Mouse (Mus musculus): ENCODE measurements around the gene Olfr1145. TPM values are rescaled to one million over a fixed set of nuclear protein-coding genes. Genes with fewer than 3 reads are reported as not detected.

The Olfr1145 gene
- polyA plus RNA-seq (2017; shearing (Covaris generic)): not detected

DNA sequence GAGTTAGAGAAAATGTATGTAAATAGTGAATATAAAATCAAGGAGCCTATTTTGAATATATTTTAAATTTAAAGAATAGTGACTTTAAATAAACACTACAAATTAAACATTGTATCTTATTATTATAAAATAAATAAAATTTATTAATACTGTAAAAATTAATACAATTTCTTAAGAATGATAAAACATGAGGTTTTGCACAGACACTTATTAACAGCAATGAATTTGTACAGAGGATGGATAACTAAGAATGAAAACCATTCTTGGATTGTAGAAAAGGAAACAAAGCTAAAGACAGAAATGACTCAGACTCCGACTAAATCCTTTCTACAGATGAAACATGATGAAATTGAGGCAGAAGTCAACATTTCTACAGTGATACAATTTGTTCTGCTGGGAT lies at the start of gene Olfr1145:
TSS of gene Olfr1145 (plus strand) at position 301 of the 400 bp plus-strand sequence.

DNA sequence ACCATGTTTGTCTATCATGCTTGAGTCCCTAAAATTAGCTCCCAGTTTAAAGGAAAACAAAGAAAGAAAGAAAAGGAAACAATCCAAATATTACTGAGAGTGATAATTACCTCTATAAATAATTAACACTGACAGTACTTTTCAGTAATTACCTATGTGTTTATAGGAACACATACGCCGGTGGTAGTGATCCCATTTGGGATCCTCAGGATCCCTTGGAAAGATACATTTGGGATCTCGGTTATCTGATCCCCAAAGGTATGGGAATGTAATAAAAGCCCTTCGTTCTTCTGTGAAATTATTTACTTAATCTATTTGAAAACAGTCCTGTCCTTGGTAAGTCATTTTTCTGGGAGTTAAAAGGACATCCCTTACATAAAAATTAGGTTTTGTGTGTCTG lies 30.4 kb upstream of the Olfr1145 start, which contains the start of gene Olfr152:
TSS of gene Olfr152 (plus strand) at position 301 of the 400 bp plus-strand sequence.

DNA sequence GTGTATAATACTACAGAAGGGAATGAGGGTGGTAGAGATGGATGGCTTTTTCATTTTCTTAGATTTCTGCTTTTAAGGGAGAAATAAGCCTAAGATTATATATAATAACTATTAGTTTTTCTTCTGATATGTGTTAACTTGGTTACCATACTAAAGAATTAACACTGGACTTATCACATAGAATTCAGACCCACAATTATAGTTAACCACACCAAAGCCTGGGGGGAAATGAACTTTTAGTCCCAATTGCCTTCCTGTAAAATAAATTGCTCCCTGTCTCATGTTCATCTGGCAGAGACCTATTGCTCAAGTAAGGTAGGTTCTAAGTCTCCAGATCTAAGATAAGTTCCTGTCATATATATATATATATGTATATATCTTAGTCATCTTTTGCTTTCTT lies 9.3 kb upstream of the Olfr1145 start, which contains the start of gene Olfr1143:
TSS of gene Olfr1143 (plus strand) at position 301 of the 400 bp plus-strand sequence.

DNA sequence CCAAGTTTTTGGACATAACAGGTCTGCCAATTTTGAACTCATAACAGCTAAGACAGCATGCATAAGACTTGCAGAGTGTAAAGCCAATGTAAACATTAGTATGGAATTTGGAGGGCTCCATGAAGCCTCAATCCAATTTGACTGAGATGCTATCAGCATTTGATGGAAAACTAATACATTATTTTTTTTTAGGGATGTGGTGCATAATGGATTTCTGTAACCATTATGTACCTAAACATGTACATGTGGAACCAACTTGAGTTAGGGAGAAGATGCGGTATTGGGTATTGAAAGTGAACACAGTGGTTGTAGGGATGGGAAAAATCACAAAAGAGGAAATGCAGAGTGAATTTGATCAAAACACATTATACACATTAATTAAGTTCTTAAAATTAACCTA lies 20.6 kb downstream of the Olfr1145 start, which contains the start of gene Olfr1148:
TSS of gene Olfr1148 (plus strand) at position 301 of the 400 bp plus-strand sequence.

DNA sequence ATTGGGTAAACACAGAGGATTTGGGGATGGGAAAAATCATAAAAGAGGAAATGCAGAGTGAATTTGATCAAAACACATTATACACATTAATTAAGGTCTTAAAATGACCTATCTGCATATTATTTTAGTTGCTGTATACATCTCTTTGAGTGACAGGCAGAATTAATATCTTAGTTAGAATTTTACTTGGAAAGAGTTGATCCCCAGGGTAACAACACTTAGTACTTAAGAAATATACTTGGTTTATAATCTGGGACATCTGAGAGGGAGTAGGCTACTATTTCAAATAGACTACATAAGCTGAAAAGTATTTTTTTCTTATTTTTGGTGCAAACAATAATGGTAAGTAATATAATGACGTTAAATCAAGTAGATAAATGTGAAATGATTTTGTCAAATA lies 34.1 kb downstream of the Olfr1145 start, which contains the start of gene Olfr1150-ps1:
TSS of gene Olfr1150-ps1 (plus strand) at position 301 of the 400 bp plus-strand sequence.

DNA sequence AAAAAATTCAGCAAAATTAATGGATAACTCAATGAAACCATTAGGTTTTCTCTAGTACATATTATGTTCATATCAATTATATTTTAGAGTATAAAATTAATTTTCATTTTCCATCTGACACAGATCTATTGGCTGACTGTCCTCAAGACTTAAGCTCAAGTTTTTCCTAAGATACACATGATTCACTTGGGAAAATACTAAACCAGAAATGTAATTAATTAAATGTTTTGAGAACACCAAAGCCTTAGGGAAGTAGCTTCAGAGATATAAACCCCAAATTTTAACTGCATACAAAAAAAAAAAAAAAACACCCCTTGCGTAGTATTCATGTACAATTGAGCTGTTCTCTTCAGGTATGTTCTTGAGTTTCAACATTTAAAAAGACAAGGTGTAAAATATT lies 45.9 kb downstream of the Olfr1145 start, which contains the start of gene Olfr1151:
TSS of gene Olfr1151 (plus strand) at position 301 of the 400 bp plus-strand sequence.

Other genes with a start within 250 kb of the Olfr1145 start
- gene Olfr1129, start 235.9 kb upstream of the Olfr1145 start, polyA plus RNA-seq (2017; shearing (Covaris generic)): not detected
- gene Olfr1130, start 203.6 kb upstream of the Olfr1145 start, polyA plus RNA-seq (2017; shearing (Covaris generic)): not detected
- gene Olfr1131, start 182.7 kb upstream of the Olfr1145 start, polyA plus RNA-seq (2017; shearing (Covaris generic)): not detected
- not detected for gene Olfr1132, start 172.3 kb upstream of the Olfr1145 start, polyA plus RNA-seq (2017; shearing (Covaris generic))
- not detected for gene Olfr1133, start 162.4 kb upstream of the Olfr1145 start, polyA plus RNA-seq (2017; shearing (Covaris generic))
- gene Olfr1134, start 151.4 kb upstream of the Olfr1145 start, polyA plus RNA-seq (2017; shearing (Covaris generic)): not detected
- gene Olfr1135, start 136.2 kb upstream of the Olfr1145 start, polyA plus RNA-seq (2017; shearing (Covaris generic)): not detected
- gene Olfr1136, start 115.9 kb upstream of the Olfr1145 start, polyA plus RNA-seq (2017; shearing (Covaris generic)): not detected
- gene Olfr1137, start 96.6 kb upstream of the Olfr1145 start, polyA plus RNA-seq (2017; shearing (Covaris generic)): not detected
- not detected for gene Olfr1138, start 69.8 kb upstream of the Olfr1145 start, polyA plus RNA-seq (2017; shearing (Covaris generic))
- not detected for gene Olfr1140, start 66.1 kb upstream of the Olfr1145 start, polyA plus RNA-seq (2017; shearing (Covaris generic))
- not detected for gene Olfr1141, start 55.8 kb upstream of the Olfr1145 start, polyA plus RNA-seq (2017; shearing (Covaris generic))
- not detected for gene Olfr152, start 30.3 kb upstream of the Olfr1145 start, polyA plus RNA-seq (2017; shearing (Covaris generic))
- gene Olfr1143, start 9.2 kb upstream of the Olfr1145 start, polyA plus RNA-seq (2017; shearing (Covaris generic)): not detected
- not detected for gene Olfr1148, start 20.7 kb downstream of the Olfr1145 start, polyA plus RNA-seq (2017; shearing (Covaris generic))
- gene Olfr1150-ps1, start 34.2 kb downstream of the Olfr1145 start, polyA plus RNA-seq (2017; shearing (Covaris generic)): not detected
- gene Olfr1151, start 46.0 kb downstream of the Olfr1145 start, polyA plus RNA-seq (2017; shearing (Covaris generic)): 0.39 TPM
- 0.07 TPM for gene Olfr1152, start 56.7 kb downstream of the Olfr1145 start, polyA plus RNA-seq (2017; shearing (Covaris generic))
- not detected for gene Olfr1153, start 85.1 kb downstream of the Olfr1145 start, polyA plus RNA-seq (2017; shearing (Covaris generic))
- gene Olfr1154, start 95.3 kb downstream of the Olfr1145 start, polyA plus RNA-seq (2017; shearing (Covaris generic)): not detected
- gene Olfr1155, start 135.3 kb downstream of the Olfr1145 start, polyA plus RNA-seq (2017; shearing (Covaris generic)): not detected
- gene Olfr1156, start 143.3 kb downstream of the Olfr1145 start, polyA plus RNA-seq (2017; shearing (Covaris generic)): 0.17 TPM
- gene Olfr1157, start 158.5 kb downstream of the Olfr1145 start, polyA plus RNA-seq (2017; shearing (Covaris generic)): not detected
- gene Olfr74, start 164.8 kb downstream of the Olfr1145 start, polyA plus RNA-seq (2017; shearing (Covaris generic)): not detected
- not detected for gene Olfr1158, start 180.3 kb downstream of the Olfr1145 start, polyA plus RNA-seq (2017; shearing (Covaris generic))
- 0.05 TPM for gene Olfr1160, start 198.4 kb downstream of the Olfr1145 start, polyA plus RNA-seq (2017; shearing (Covaris generic))
- gene Olfr1161, start 213.0 kb downstream of the Olfr1145 start, polyA plus RNA-seq (2017; shearing (Covaris generic)): not detected
- gene Olfr73, start 227.9 kb downstream of the Olfr1145 start, polyA plus RNA-seq (2017; shearing (Covaris generic)): not detected
- not detected for gene Olfr1162, start 241.3 kb downstream of the Olfr1145 start, polyA plus RNA-seq (2017; shearing (Covaris generic))